Mouse (Mus musculus) cerebellum, adult 2 months (tissue): ENCODE results near the gene Npas3.

Experiments
- CTCF ChIP-seq: fragments of 200-500 bp; IDR thresholded peaks from 2 replicates; pipeline ENCODE4 v1.5.1; 2011; ENCODE audit warnings: low read depth, mild to moderate bottlenecking, control low read depth, low read length, moderate library complexity, borderline replicate concordance; ENCODE audit not compliant: insufficient read depth
- POLR2A ChIP-seq: fragments of 200-500 bp; IDR thresholded peaks from 2 replicates; pipeline ENCODE4 v1.6.1; 2011; ENCODE audit warnings: low read length, control low read depth, borderline replicate concordance; ENCODE audit not compliant: insufficient read depth

- TF ChIP-seq CTCF (no peak), POLR2A (no peak)
These were observed at the start of gene Npas3 for GRCm38 (mm10) chr12:53248101-53248727.
